In genomic region chr6:52314304-52315100, GRCm38 (mm10) we compare ENCODE assay signal across 14 mouse cellular contexts. TPM values are rescaled to one million over a fixed set of nuclear protein-coding genes. Genes with fewer than 3 reads are reported as not detected.
DNase-seq lines count a peak whose midpoint lies in the region; ATAC-seq lines count a peak whose summit lies in the region.
"Had no signal": no experiment of that assay in that cellular context is flagged by ENCODE, and none has a peak within 500 bp of the region (broad histone marks: within the 10 kb centered on the region; RNA-seq: fewer than 3 reads in every experiment).

No protein-coding gene starts in this region.

- no peak overlapping the region for H3K27ac ChIP-seq in forebrain, embryonic 10.5 days
- H3K27ac ChIP-seq in forebrain, embryonic 14.5 days (ENCODE audit: low read depth, low read length): no peak overlapping the region
- H3K27ac ChIP-seq in limb, embryonic 13.5 days: no peak overlapping the region
- H3K27ac ChIP-seq: forebrain, embryonic 13.5 days; liver, embryonic 12.5 days had no signal

- no peaks in the 10 kb centered on the region for H3K9me3 ChIP-seq in forebrain, embryonic 10.5 days
- H3K9me3 ChIP-seq in forebrain, embryonic 14.5 days (replicated peaks; ENCODE audit: control insufficient read depth, low read length): no peaks in the 10 kb centered on the region
- no peaks in the 10 kb centered on the region for H3K9me3 ChIP-seq in limb, embryonic 13.5 days
- H3K9me3 ChIP-seq: forebrain, embryonic 13.5 days; liver, embryonic 12.5 days had no signal

- H3K4me1 ChIP-seq in forebrain, embryonic 10.5 days: peaks cover 42% of the 10 kb centered on the region
- H3K4me1 ChIP-seq in forebrain, embryonic 14.5 days (ENCODE audit: control insufficient read depth, insufficient read depth, low read length): no peaks in the 10 kb centered on the region
- peaks cover 51% of the 10 kb centered on the region for H3K4me1 ChIP-seq in limb, embryonic 13.5 days

- peak; percentile 38 for DNase-seq in forebrain, embryonic 10.5 days (ENCODE audit: extremely low spot score, low spot score)
- no peak for DNase-seq in forebrain, embryonic 14.5 days (ENCODE audit: low spot score)
- peak; percentile 15 for DNase-seq in retina, embryonic 14.5 days (ENCODE audit: low spot score)
- no peak for DNase-seq in retina, postnatal 1 day
- DNase-seq in yolk sac, embryonic 10.5 days (ENCODE audit: low spot score): peak; percentile 11
- no peak for DNase-seq in layer of hippocampus, postnatal 10 days (ENCODE audit: low spot score in 2 of 2)
- DNase-seq: cerebellum, postnatal 25 days had no signal

- H3K4me3 ChIP-seq in forebrain, embryonic 10.5 days: no peak overlapping the region
- H3K4me3 ChIP-seq in forebrain, embryonic 14.5 days (ENCODE audit: low read depth, low read length): no peak overlapping the region
- peak overlapping the region; percentile 47 for H3K4me3 ChIP-seq in limb, embryonic 13.5 days

- peaks cover 100% of the 10 kb centered on the region for H3K27me3 ChIP-seq in forebrain, embryonic 10.5 days (ENCODE audit: poor library complexity, severe bottlenecking)
- peaks cover 90% of the 10 kb centered on the region for H3K27me3 ChIP-seq in forebrain, embryonic 14.5 days (replicated peaks; ENCODE audit: control insufficient read depth, insufficient read depth, low read length)
- H3K27me3 ChIP-seq in limb, embryonic 13.5 days: peaks cover 97% of the 10 kb centered on the region

- WGBS in forebrain, embryonic 10.5 days: under 1% methylated on average over 27 of the region's 27 CpGs
- under 1% methylated on average over 27 of the region's 27 CpGs for WGBS in forebrain, embryonic 14.5 days
- under 1% methylated on average over 27 of the region's 27 CpGs for WGBS in limb, embryonic 13.5 days

- no peak overlapping the region for H3K4me2 ChIP-seq in forebrain, embryonic 14.5 days (ENCODE audit: low read length)
- H3K4me2 ChIP-seq in limb, embryonic 13.5 days (replicated peaks): peak overlapping the region; percentile 72

- H3K36me3 ChIP-seq in forebrain, embryonic 10.5 days (replicated peaks): no peaks in the 10 kb centered on the region
- H3K36me3 ChIP-seq in forebrain, embryonic 14.5 days (ENCODE audit: control insufficient read depth, insufficient read depth, low read length): no peaks in the 10 kb centered on the region
- H3K36me3 ChIP-seq in limb, embryonic 13.5 days: no peaks in the 10 kb centered on the region
- H3K36me3 ChIP-seq: liver, embryonic 12.5 days had no signal

- no peak overlapping the region for H3K9ac ChIP-seq in forebrain, embryonic 14.5 days (ENCODE audit: low read length)
- H3K9ac ChIP-seq in limb, embryonic 13.5 days: peak overlapping the region; percentile 63
- H3K9ac ChIP-seq: forebrain, embryonic 13.5 days; liver, embryonic 12.5 days had no signal

- no peak for ATAC-seq in forebrain, embryonic 14.5 days
- 0 out of 2 replicates have a peak, but pooled peaks have one; percentile 6 for ATAC-seq in limb, embryonic 13.5 days (ENCODE audit: low FRiP score, low read depth)
- ATAC-seq in megakaryocyte, adult 5-6 weeks (ENCODE audit: poor library complexity, severe bottlenecking): no peak
- ATAC-seq: forebrain, embryonic 13.5 days; liver, embryonic 12.5 days had no signal

RNA-seq across cellular contexts. Expression of gene Evx1, which starts 1.2 kb away (rescaled TPM):
- polyA plus RNA-seq in forebrain, embryonic 10.5 days (2016; fragmentation: Nextera tagmentation; extraction: Ambion mirVana): not detected in 2 replicates
- not detected in 2 replicates for polyA plus RNA-seq in forebrain, embryonic 14.5 days (2014; fragmentation: Nextera tagmentation; extraction: Ambion mirVana)
- 0.89 and 1.4 TPM in 2 replicates for polyA plus RNA-seq in limb, embryonic 13.5 days (2015; fragmentation: Nextera tagmentation; extraction: Ambion mirVana)
- total RNA-seq in layer of hippocampus, postnatal 10 days (2021): not detected
- total RNA-seq in megakaryocyte, adult 5-6 weeks (2015): not detected in 2 replicates
- total RNA-seq in megakaryocyte, adult 5-6 weeks (2017): not detected in 2 replicates
- total RNA-seq: heart, adult 8-10 months; megakaryocyte progenitor cell, adult 5-6 weeks had no signal
- polyA plus RNA-seq: forebrain, embryonic 13.5 days; stomach, embryonic 16.5 days had no signal

RNA-seq across cellular contexts. Expression of gene Hoxa13, which starts 53.8 kb away (rescaled TPM):
- not detected in 2 replicates for polyA plus RNA-seq in forebrain, embryonic 10.5 days (2016; fragmentation: Nextera tagmentation; extraction: Ambion mirVana)
- polyA plus RNA-seq in forebrain, embryonic 14.5 days (2014; fragmentation: Nextera tagmentation; extraction: Ambion mirVana): not detected in 2 replicates
- 24.5 and 27.7 TPM in 2 replicates for polyA plus RNA-seq in limb, embryonic 13.5 days (2015; fragmentation: Nextera tagmentation; extraction: Ambion mirVana)
- total RNA-seq in layer of hippocampus, postnatal 10 days (2021): not detected
- total RNA-seq in megakaryocyte, adult 5-6 weeks (2015): not detected in 2 replicates
- not detected in 2 replicates for total RNA-seq in megakaryocyte, adult 5-6 weeks (2017)
- total RNA-seq: heart, adult 8-10 months; megakaryocyte progenitor cell, adult 5-6 weeks had no signal
- polyA plus RNA-seq: forebrain, embryonic 13.5 days; liver, embryonic 12.5 days; stomach, embryonic 16.5 days had no signal

Comparison
In these comparisons a context has a peak if more than half of its experiments do, and no peak if none do; other contexts are left out.
1. DNase-seq: peak in forebrain, embryonic 10.5 days (single experiment), retina, embryonic 14.5 days (single experiment) and yolk sac, embryonic 10.5 days (single experiment); none in forebrain, embryonic 14.5 days (single experiment), retina, postnatal 1 day (single experiment) and layer of hippocampus, postnatal 10 days (0 of 2).
2. RNA of gene Hoxa13, which starts 53.8 kb away (polyA plus RNA-seq): 24.5 to 27.7 TPM in limb, embryonic 13.5 days; not detected in forebrain, embryonic 10.5 days and not detected in forebrain, embryonic 14.5 days; every median in the first group is over 10 times any median in the second.